Mouse (Mus musculus): ENCODE data around the gene Lrrc14b.

DNA sequence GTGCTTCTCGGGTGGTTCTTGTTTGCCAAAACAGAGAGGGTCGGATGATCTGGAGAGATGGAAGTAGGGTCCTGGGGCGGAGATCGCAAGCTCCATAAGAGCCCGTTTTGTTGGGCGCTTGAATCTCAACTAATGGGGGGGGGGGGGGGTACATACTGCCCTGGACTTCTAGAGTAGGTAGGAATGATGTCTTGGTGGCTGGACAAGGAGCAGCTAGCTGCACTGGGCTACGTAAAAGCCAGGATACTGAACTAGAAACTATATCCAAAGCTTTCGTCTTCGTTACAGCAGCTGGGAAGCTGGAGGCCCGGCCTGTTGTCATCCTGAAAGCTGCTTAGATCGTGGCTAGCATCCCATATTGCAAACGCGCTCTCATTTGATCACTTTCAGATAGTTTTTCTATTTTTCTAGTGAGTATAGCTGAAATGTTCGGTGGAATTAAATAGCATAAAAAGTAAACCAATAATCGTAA, 13.3 kb downstream of the Lrrc14b start:
- TF ChIP-seq POLR2A (IDR thresholded peaks at IDR 0.05; ENCODE audit: extremely low read depth, insufficient read depth, low read length) = no peak
- no peak for TF ChIP-seq CTCF (IDR thresholded peaks at IDR 0.05; ENCODE audit: low read depth, low read length)
